Mouse (Mus musculus) spleen, adult 2 months (tissue): Measurements from ENCODE around the gene Ripply3. TPM values are rescaled to one million over a fixed set of nuclear protein-coding genes. Genes with fewer than 3 reads are reported as not detected.

Experiments
- DNase-seq, 2 experiments: peaks; one replicate each; pipeline versions ENCODE4 v3.0.0 to v3.0.0-alpha.2; 2012 to 2021; ENCODE audit warnings: low spot score in 2 of 2, low read depth in 1 of 2
- H3K27ac ChIP-seq: fragments of 200-500 bp; 2 replicates; pipeline ENCODE4 v1.5.1; 2012; ENCODE audit warnings: low read length, inconsistent platforms; ENCODE audit not compliant: insufficient read depth
- H3K27me3 ChIP-seq: fragments of 200-500 bp; 2 replicates; pipeline ENCODE4 v1.6.1; 2012; ENCODE audit warnings: mild to moderate bottlenecking, moderate library complexity, low read length, inconsistent platforms; ENCODE audit not compliant: control insufficient read depth, insufficient read depth
- H3K36me3 ChIP-seq: fragments of 200-500 bp; 2 replicates; pipeline ENCODE4 v1.6.1; 2012; ENCODE audit warnings: mild to moderate bottlenecking, low read length, inconsistent platforms; ENCODE audit not compliant: control insufficient read depth, insufficient read depth
- H3K4me1 ChIP-seq: fragments of 200-500 bp; 2 replicates; pipeline ENCODE4 v1.6.1; 2011; ENCODE audit warnings: inconsistent platforms; ENCODE audit not compliant: control insufficient read depth, insufficient read depth, insufficient read length
- H3K4me3 ChIP-seq: fragments of 200-500 bp; 2 replicates; pipeline ENCODE4 v1.5.1; 2011; ENCODE audit warnings: mild to moderate bottlenecking, inconsistent platforms; ENCODE audit not compliant: insufficient read depth, insufficient read length; ENCODE audit errors: extremely low read depth
- CTCF ChIP-seq: fragments of 200-500 bp; IDR thresholded peaks from 2 replicates; pipeline ENCODE4 v1.5.1; 2011; ENCODE audit warnings: mild to moderate bottlenecking, inconsistent platforms; ENCODE audit not compliant: insufficient read depth, insufficient read length, insufficient replicate concordance; ENCODE audit errors: extremely low read depth
- POLR2A ChIP-seq: fragments of 200-500 bp; IDR thresholded peaks from 2 replicates; pipeline ENCODE4 v1.6.1; 2011; ENCODE audit warnings: low read depth, low read length, inconsistent platforms
- WGBS: fragments of 180-500 bp; shearing (Covaris S2); methylation state at CpG from one replicate; pipeline ENCODE4 v1.1.7; 2018; 5-methylcytosine and 5-hydroxymethylcytosine counted together
- polyA plus RNA-seq: library from polyadenylated mRNA; depleted of rRNA; stranded (reverse); fragments of >200 nt; gene quantifications from 2 replicates; pipeline ENCODE4 v1.2.3, GENCODE M21; 2012

Gene Ripply3
- polyA plus RNA-seq, 1 experiment: 0.71 TPM

GRCm38 (mm10) chr16:94298081-94298480, 30.1 kb upstream of the Ripply3 start:
- Histone ChIP-seq H3K27me3 (0 out of 2 replicates have a peak, but pooled peaks cover 2% of the 10 kb centered on the region), H3K4me3 (no peak overlapping the region), H3K36me3 (no peaks in the 10 kb centered on the region), H3K4me1 (no peaks in the 10 kb centered on the region), H3K27ac (no peak overlapping the region)
- 88% methylated on average over 5 of the region's 5 CpGs for WGBS
- DNase-seq: no peak
- no peak for TF ChIP-seq POLR2A
- no peak for TF ChIP-seq CTCF

- H3K4me3 ChIP-seq: no peak overlapping the region
- H3K27ac ChIP-seq: no peak overlapping the region
- 0 out of 2 replicates have a peak, but pooled peaks cover 2% of the 10 kb centered on the region for H3K27me3 ChIP-seq
- TF ChIP-seq CTCF: no peak
- no peak for TF ChIP-seq POLR2A
- 61% methylated on average over 4 of the region's 4 CpGs for WGBS
- DNase-seq: no peak
- no peaks in the 10 kb centered on the region for H3K36me3 ChIP-seq
- H3K4me1 ChIP-seq: no peaks in the 10 kb centered on the region
These were observed 29.0 kb upstream of the Ripply3 start for GRCm38 (mm10) chr16:94299210-94299609.

GRCm38 (mm10) chr16:94301194-94301593, 27.0 kb upstream of the Ripply3 start:
- DNase-seq: no peak
- no peak overlapping the region for H3K27ac ChIP-seq
- 90% methylated on average over 4 of the region's 4 CpGs for WGBS
- no peaks in the 10 kb centered on the region for H3K4me1 ChIP-seq
- TF ChIP-seq CTCF: no peak
- TF ChIP-seq POLR2A: no peak
- H3K36me3 ChIP-seq: no peaks in the 10 kb centered on the region
- 0 out of 2 replicates have a peak, but pooled peaks cover 2% of the 10 kb centered on the region for H3K27me3 ChIP-seq
- H3K4me3 ChIP-seq: no peak overlapping the region

GRCm38 (mm10) chr16:94301696-94302095, 26.5 kb upstream of the Ripply3 start:
- H3K27ac ChIP-seq: no peak overlapping the region
- H3K4me3 ChIP-seq: no peak overlapping the region
- H3K27me3 ChIP-seq: 0 out of 2 replicates have a peak, but pooled peaks cover 2% of the 10 kb centered on the region
- WGBS: 86% methylated on average over 5 of the region's 5 CpGs
- H3K4me1 ChIP-seq: no peaks in the 10 kb centered on the region
- H3K36me3 ChIP-seq: no peaks in the 10 kb centered on the region
- TF ChIP-seq CTCF (no peak), POLR2A (no peak)
- DNase-seq: no peak

- 21% methylated on average over 30 of the region's 30 CpGs for WGBS
- DNase-seq: peak in 1 of 2 experiments; percentile 17
These were observed 25.7 kb upstream of the Ripply3 start for GRCm38 (mm10) chr16:94302274-94303202.

GRCm38 (mm10) chr16:94303203-94303535, 25.1 kb upstream of the Ripply3 start:
- no peak for DNase-seq
- Histone ChIP-seq H3K4me1 (no peaks in the 10 kb centered on the region), H3K27ac (no peak overlapping the region), H3K4me3 (no peak overlapping the region), H3K27me3 (0 out of 2 replicates have a peak, but pooled peaks cover 2% of the 10 kb centered on the region), H3K36me3 (no peaks in the 10 kb centered on the region)
- 36% methylated on average over 6 of the region's 6 CpGs for WGBS
- no peak for TF ChIP-seq POLR2A
- no peak for TF ChIP-seq CTCF

More at GRCm38 (mm10) chr16:94302274-94303202, 25.7 kb upstream of the Ripply3 start:
- Histone ChIP-seq H3K4me3 (no peak overlapping the region), H3K27me3 (0 out of 2 replicates have a peak, but pooled peaks cover 2% of the 10 kb centered on the region), H3K4me1 (no peaks in the 10 kb centered on the region), H3K36me3 (no peaks in the 10 kb centered on the region), H3K27ac (no peak overlapping the region)
- TF ChIP-seq POLR2A: no peak
- TF ChIP-seq CTCF: no peak

- H3K27me3 ChIP-seq: no peaks in the 10 kb centered on the region
- H3K4me1 ChIP-seq: peaks cover 3% of the 10 kb centered on the region; the same call in 1 of the 2 replicates
- no peak overlapping the region for H3K4me3 ChIP-seq
- no peak overlapping the region for H3K27ac ChIP-seq
- no peak for DNase-seq
- H3K36me3 ChIP-seq: no peaks in the 10 kb centered on the region
- no peak for TF ChIP-seq CTCF
- no peak for TF ChIP-seq POLR2A
- 86% methylated on average over 6 of the region's 6 CpGs for WGBS
These were observed 20.7 kb upstream of the Ripply3 start for GRCm38 (mm10) chr16:94307526-94307925.
